Mouse (Mus musculus) heart, postnatal 0 days (tissue): ENCODE data around the gene Ankk1.

Source experiments
- CTCF ChIP-seq: IDR thresholded peaks from 2 replicates; pipeline ENCODE4 v1.5.1; 2016; ENCODE audit warnings: antibody characterized with exemption, control low read depth, low read depth
- EP300 ChIP-seq: IDR thresholded peaks from 2 replicates; pipeline ENCODE4 v1.6.1; 2016; ENCODE audit warnings: antibody characterized with exemption, low read depth

- TF ChIP-seq EP300: no peak
- no peak for TF ChIP-seq CTCF
These were observed 34.6 kb downstream of the Ankk1 start for GRCm38 (mm10) chr9:49392242-49392641.
